Mouse (Mus musculus) intestine, embryonic 15.5 days (tissue): ENCODE data around the gene Fsd1. TPM values are rescaled to one million over a fixed set of nuclear protein-coding genes. Genes with fewer than 3 reads are reported as not detected.

Source experiments
- ATAC-seq: fragments of 200-750 bp; cut with Nextera tagmentation; 2 replicates; pipeline ENCODE4 v1.8.0; 2017; ENCODE audit warnings: moderate TSS enrichment, moderate library complexity
- H3K27ac ChIP-seq: fragments of 300-500 bp; sonication (generic); 2 replicates; pipeline ENCODE4 v1.5.1; 2015; ENCODE audit warnings: mild to moderate bottlenecking, inconsistent platforms
- H3K27me3 ChIP-seq: fragments of 300-500 bp; sonication (generic); replicated peaks from 2 replicates; pipeline ENCODE4 v1.6.1; 2015; ENCODE audit warnings: inconsistent platforms
- H3K36me3 ChIP-seq: fragments of 300-500 bp; sonication (generic); 2 replicates; pipeline ENCODE4 v1.6.1; 2015; ENCODE audit warnings: inconsistent platforms
- H3K4me1 ChIP-seq: fragments of 300-500 bp; sonication (generic); replicated peaks from 2 replicates; pipeline ENCODE4 v1.6.1; 2015; ENCODE audit warnings: inconsistent platforms
- H3K4me2 ChIP-seq: fragments of 300-500 bp; sonication (generic); replicated peaks from 2 replicates; pipeline ENCODE4 v1.6.1; 2015; ENCODE audit warnings: mild to moderate bottlenecking, inconsistent platforms
- H3K4me3 ChIP-seq: fragments of 300-500 bp; sonication (generic); replicated peaks from 2 replicates; pipeline ENCODE4 v1.5.1; 2015; ENCODE audit warnings: inconsistent platforms
- H3K9ac ChIP-seq: fragments of 300-500 bp; sonication (generic); 2 replicates; pipeline ENCODE4 v1.6.1; 2015; ENCODE audit warnings: inconsistent platforms
- H3K9me3 ChIP-seq: fragments of 300-500 bp; sonication (generic); 2 replicates; pipeline ENCODE4 v1.6.1; 2016; ENCODE audit warnings: inconsistent platforms
- WGBS: fragments of 180-500 bp; shearing (Covaris S2); methylation state at CpG from one replicate; pipeline ENCODE4 v1.1.7; 2015; 5-methylcytosine and 5-hydroxymethylcytosine counted together
- polyA plus RNA-seq: library from polyadenylated mRNA; unstranded; fragments of >200 nt; fragmentation: Nextera tagmentation; extraction: Ambion mirVana; gene quantifications from 2 replicates; pipeline ENCODE4 v1.2.1, GENCODE M21; 2015

Fsd1 gene
- polyA plus RNA-seq, 1 experiment from 2014 or later: 11.5 TPM

DNA sequence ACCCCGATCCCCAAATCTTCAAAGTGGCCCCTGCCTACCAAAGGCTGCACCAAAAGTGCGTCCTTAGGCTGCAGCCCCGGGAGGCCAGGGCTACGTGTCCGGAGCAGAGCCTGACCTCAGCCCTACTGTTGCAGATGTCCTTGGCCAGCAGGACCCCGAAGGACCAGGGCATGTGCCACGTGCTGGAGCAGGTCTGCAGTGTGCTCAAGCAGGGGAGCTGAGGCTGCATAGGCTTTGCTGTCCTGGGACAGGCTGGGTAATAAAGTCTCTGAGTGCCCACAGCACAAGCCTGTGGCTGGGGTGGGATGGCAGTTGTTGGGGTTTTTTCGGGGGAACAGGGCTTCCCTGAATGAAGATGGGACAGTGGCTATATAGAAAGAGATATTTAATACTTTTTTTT, 30.1 kb downstream of the Fsd1 start:
- Histone ChIP-seq H3K9ac (no peak overlapping the region), H3K4me3 (no peak overlapping the region), H3K36me3 (peaks cover 54% of the 10 kb centered on the region), H3K4me2 (no peak overlapping the region), H3K9me3 (no peaks in the 10 kb centered on the region), H3K4me1 (no peaks in the 10 kb centered on the region), H3K27me3 (no peaks in the 10 kb centered on the region), H3K27ac (no peak overlapping the region)
- WGBS: 86% methylated on average over 8 of the region's 8 CpGs
- ATAC-seq: no peak

DNA sequence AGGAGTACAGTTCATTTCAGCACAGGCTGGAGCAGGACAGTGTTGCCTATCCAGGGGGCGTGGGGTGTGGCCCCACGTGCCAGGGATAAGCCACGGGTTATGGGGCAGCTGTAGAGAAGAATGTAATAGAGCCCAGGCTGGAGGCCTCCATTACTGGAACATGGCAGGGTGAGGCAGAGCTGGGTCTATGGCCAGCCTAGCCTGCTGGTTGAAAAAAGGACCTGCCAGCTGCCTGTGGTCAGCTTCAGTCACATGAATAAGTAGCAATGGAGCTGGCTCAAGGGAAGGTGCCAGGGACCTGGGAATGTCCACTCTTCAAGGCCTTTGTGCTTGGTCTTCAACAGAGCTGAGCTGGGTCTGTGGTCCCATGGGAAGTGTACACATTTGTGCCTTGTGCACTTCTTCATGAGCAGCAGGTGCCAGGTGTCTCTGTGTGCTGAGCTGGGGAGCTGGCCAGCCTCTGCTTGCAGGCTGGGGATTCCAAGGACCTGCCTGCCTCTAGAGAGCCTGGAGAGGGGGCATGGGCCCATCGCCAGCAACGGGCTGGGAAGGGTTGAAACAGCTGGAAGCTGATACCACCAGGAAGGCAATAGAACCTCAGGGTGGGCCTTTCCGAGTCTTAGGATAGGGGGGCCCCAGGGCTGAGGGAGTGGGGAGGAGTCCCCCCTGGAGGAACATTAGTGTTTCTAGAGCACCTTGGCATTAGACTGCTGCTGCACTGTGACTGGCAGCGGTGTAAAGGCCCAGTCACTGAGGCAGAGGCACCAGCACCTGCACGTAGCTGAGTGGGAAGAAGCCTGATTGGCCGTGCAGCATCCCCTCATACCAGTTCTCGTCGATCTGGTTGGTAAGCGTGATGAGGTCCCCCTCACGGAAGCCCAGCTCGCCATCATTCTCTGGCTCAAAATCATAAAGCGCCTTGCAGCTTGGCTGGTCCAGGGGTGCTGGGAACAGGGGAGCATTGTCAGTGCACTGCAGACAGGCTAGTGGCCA, 30.8 kb downstream of the Fsd1 start:
- Histone ChIP-seq H3K27ac (no peak overlapping the region), H3K36me3 (peaks cover 49% of the 10 kb centered on the region), H3K27me3 (no peaks in the 10 kb centered on the region), H3K4me1 (no peaks in the 10 kb centered on the region), H3K4me3 (no peak overlapping the region), H3K9ac (no peak overlapping the region), H3K9me3 (no peaks in the 10 kb centered on the region), H3K4me2 (no peak overlapping the region)
- 81% methylated on average over 15 of the region's 15 CpGs for WGBS
- no peak for ATAC-seq

DNA sequence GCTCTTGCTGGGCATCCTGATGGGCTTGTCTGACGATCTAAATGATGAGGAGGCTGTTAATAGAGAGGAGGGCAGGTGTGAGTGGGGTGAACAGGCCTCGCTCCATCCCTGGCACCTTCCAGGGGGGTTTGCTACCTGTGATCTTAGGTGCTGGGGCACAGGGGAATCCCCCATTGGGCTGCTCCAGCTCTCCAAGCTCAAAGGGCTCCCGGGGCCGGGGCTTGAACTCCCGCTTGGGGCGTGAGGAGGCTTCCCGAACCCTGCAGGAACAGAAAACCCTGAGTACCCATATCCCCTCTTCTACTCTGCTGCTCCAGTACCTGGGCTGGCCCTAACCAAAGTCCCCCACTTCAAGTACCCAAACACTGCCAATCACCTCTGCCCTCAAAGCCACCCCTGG, 31.5 kb downstream of the Fsd1 start:
- Histone ChIP-seq H3K27ac (no peak overlapping the region), H3K27me3 (no peaks in the 10 kb centered on the region), H3K4me2 (no peak overlapping the region), H3K36me3 (peaks cover 49% of the 10 kb centered on the region), H3K4me1 (0 out of 2 replicates have a peak, but pooled peaks cover 4% of the 10 kb centered on the region), H3K9ac (no peak overlapping the region), H3K4me3 (no peak overlapping the region), H3K9me3 (no peaks in the 10 kb centered on the region)
- 86% methylated on average over 7 of the region's 7 CpGs for WGBS
- no peak; the same call in 1 of the 2 replicates for ATAC-seq

DNA sequence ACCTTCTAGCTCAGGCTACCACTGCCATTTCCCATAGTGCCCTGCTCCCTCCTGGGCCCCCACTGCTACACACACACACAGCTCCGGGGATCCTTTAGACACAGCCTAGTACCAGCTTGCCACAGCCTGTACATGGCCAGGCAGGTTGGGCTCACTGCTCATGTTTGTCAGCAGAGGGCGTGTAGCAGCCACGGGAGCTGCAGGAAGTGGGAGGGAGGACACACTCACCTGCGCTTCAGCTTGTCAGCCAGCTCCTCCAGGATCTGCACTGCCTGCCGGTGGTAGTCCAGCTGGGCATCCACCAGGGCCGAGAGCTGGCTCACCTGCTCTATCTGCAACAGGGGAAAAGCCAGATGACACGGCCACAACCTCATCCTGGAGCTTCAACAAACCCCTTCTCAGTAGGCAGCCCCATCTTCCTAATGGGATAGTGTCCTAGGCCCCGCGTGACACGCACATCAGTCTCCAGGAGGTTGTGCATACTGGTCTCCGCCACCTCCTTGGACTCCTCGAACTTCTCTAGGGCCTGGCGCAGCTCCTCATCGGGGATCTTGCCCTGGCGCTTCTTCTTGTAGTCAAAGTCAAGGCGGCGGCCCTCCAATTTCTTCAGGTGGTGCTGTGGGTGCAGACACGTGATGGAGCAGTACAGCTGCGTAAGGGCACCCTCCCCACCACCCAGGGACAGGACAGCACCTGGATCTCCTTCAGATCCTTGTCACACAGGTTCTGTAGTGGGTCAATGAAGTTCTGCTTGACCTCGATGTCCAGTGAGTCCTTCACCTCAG, 32.2 kb downstream of the Fsd1 start:
- 67% methylated on average over 20 of the region's 20 CpGs for WGBS
- Histone ChIP-seq H3K9me3 (no peaks in the 10 kb centered on the region), H3K27me3 (no peaks in the 10 kb centered on the region), H3K36me3 (peaks cover 47% of the 10 kb centered on the region), H3K27ac (no peak overlapping the region), H3K9ac (no peak overlapping the region), H3K4me3 (no peak overlapping the region), H3K4me1 (peaks cover 11% of the 10 kb centered on the region), H3K4me2 (no peak overlapping the region)
- ATAC-seq: peak; percentile 48

DNA sequence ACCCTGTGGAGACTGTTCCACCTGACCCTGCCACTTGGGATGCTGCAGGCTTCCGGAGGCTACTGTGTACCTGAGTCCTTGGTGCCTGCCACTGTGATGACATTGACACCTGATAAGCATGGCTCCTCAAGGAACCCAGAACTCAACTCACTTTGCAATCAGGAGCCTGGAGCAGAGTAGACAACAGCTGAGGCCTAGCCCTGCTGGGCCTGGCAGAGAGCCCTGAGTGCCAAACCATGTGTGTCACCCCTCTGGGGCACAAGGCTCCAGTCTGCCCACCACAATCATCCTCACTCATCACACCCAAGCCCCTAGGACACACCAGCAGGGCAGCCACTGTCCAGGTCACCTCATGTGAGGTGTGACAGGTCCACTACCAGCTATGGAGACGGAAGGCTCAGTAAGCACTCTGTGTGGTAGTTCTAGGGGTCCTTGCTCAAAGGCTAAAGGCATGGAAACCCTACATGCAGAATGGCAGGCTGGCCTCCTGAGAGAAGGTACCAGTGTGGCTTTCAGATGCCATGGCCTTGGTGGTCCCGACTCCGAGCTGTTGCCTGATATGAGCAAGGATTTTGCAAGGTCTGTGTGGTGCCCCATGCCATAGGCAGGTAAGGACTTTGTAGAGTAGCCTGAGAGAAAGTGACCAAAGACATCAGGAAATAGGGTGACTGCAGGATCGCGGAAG, 34.2 kb downstream of the Fsd1 start:
- Histone ChIP-seq H3K9ac (no peak overlapping the region), H3K36me3 (peaks cover 39% of the 10 kb centered on the region), H3K4me3 (no peak overlapping the region), H3K27me3 (no peaks in the 10 kb centered on the region), H3K27ac (no peak overlapping the region), H3K4me2 (no peak overlapping the region), H3K4me1 (peaks cover 19% of the 10 kb centered on the region), H3K9me3 (no peaks in the 10 kb centered on the region)
- WGBS: 90% methylated on average over 6 of the region's 6 CpGs
- no peak for ATAC-seq

DNA sequence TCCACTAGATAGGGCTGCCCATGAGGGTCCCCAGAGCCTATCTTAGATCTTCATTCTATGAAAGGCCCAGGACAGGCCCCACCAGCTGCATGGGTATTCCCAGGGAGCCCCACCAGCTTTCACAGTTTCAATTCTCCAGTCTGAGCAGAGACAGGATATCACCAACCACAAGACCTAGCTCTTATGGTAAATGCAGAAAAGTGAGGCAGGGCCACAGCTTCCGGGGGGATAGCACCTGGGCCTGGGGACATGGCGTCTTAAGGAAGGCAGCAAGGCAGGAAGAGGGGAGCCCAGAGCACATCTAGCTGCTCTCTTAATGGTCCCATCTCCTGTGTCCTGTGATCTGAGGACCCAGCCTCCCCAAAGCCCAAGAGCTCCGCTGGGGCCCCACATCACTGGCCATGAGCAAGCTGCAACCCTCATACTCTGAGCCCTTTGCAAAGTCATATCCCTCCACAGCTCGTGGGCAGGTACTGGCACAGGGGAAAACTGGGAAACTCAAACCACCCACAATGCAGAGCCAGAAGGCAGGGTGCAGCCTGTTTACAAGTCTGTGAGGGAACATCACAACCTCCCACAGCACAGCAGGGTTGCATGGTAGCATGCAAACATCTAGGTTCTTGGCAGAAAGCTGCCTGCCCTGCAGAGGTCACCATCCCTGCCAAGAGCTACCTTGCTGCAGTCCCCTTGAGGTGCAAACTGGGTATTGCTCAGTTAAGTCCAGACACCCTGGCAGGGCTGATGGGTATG, 35.0 kb downstream of the Fsd1 start:
- 82% methylated on average over 4 of the region's 4 CpGs for WGBS

DNA sequence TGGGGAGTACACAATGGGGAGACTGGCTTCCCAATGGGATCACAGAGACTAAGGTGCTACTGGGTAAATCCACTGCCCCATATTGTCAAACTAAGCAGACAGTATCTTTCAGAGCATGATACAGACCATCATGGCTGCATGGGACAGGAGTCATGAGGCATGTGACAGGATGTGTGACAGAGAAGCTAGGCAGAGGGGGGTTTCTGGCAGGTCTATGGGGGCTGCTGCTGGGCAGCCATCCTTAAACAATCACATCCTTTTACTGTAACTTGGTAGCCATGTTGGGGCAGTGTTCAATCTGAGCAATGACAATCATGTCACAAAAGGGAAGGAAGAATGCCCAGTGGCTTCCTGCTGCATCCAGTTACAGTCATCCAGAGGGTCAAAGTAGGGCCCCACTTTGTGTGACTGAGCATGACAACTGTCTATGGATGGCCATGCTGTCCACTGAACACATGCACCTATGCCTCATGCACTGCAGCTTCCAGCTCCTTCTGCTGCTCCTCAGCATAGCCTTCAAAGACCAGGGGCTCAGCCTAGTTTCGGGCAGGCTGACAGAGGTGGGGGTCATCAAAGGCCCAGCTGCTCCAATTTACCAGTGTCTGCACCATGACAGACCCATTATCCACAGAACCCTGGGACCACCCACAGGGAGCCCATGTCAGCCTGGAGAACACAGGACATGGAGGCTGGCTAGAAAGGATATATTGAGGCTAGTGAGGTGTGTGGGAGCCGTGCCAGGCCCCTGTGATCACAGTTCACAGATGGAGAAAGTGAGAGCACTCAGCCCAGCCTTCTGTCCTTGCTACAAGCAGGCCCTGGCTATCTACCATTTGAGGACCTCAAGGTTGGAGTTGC, 36.1 kb downstream of the Fsd1 start:
- no peaks in the 10 kb centered on the region for H3K27me3 ChIP-seq
- no peak overlapping the region for H3K27ac ChIP-seq
- H3K9me3 ChIP-seq: no peaks in the 10 kb centered on the region
- H3K4me1 ChIP-seq: peaks cover 19% of the 10 kb centered on the region
- no peak overlapping the region for H3K4me2 ChIP-seq
- ATAC-seq: no peak
- peaks cover 20% of the 10 kb centered on the region for H3K36me3 ChIP-seq
- no peak overlapping the region for H3K4me3 ChIP-seq
- WGBS: 57% methylated on average over 2 of the region's 2 CpGs
- H3K9ac ChIP-seq: no peak overlapping the region

More for the DNA sequence above, 35.0 kb downstream of the Fsd1 start:
- Histone ChIP-seq H3K4me2 (no peak overlapping the region), H3K9ac (no peak overlapping the region), H3K4me1 (peaks cover 19% of the 10 kb centered on the region), H3K36me3 (peaks cover 31% of the 10 kb centered on the region), H3K27ac (no peak overlapping the region), H3K9me3 (no peaks in the 10 kb centered on the region), H3K4me3 (no peak overlapping the region), H3K27me3 (no peaks in the 10 kb centered on the region)
- ATAC-seq: no peak

DNA sequence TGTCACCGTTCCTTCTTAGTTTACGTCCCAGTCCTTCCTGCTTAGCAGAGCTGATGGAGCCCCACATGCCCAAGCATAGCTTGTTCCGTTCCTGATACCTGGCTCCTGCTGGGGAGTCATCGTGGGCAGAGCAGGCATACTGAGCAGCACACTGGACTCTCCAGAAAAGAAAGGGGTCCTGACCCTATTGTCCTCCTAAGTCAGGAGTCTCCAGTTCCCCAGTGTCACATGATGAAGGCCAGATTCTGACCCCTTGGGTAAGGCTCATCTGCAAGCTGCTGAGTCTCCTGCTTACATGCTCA, 36.6 kb downstream of the Fsd1 start:
- Histone ChIP-seq H3K4me3 (no peak overlapping the region), H3K36me3 (peaks cover 15% of the 10 kb centered on the region), H3K27ac (no peak overlapping the region), H3K4me2 (no peak overlapping the region), H3K27me3 (no peaks in the 10 kb centered on the region), H3K9ac (no peak overlapping the region), H3K9me3 (no peaks in the 10 kb centered on the region), H3K4me1 (peaks cover 19% of the 10 kb centered on the region)
- 78% methylated on average over 4 of the region's 4 CpGs for WGBS
- no peak for ATAC-seq

DNA sequence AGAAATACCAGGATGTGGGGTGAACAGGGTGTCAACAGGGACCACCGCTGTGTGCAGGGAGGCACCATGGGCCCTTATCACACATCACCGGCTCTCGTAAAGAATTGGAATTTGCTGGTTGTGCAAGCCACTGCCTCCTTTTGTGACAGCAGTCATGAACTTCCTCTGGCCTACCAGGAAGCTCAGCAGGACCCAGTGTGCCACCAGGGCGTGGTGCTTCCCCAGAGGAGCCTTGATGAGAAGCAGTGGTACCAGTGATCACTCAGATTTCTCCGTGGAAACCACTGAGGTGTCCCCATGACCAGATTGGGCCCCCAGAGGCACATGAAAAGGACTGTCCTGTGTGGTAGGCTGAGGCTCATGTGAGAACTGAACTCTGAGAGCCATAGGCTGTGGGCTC, 37.1 kb downstream of the Fsd1 start:
- Histone ChIP-seq H3K27ac (peak overlapping the region; percentile 13; the same call in 1 of the 2 replicates), H3K4me3 (no peak overlapping the region), H3K4me1 (peaks cover 19% of the 10 kb centered on the region), H3K4me2 (no peak overlapping the region), H3K9me3 (no peaks in the 10 kb centered on the region), H3K36me3 (peaks cover 11% of the 10 kb centered on the region), H3K27me3 (no peaks in the 10 kb centered on the region), H3K9ac (no peak overlapping the region)
- no peak for ATAC-seq
- WGBS: 62% methylated on average over 5 of the region's 5 CpGs

DNA sequence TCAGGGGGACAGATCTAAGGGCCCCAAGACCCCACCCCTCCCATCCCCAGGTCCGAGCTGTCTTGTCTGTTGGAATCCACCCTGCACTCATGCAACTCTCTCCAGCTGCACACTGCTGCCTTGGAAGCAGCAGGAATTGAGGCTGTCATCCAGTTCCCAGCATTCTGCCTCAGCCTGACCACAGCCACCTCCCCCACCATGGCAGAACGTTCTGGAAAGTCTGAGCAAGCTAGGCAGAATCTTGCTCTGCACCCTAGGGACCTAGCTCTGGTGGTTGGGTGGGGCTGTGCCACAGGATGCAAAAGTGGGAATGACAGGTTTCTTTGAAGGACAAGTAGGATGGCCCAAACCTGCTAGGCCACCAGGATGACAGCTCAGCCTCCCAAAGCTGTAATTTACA, 38.2 kb downstream of the Fsd1 start:
- Histone ChIP-seq H3K4me2 (no peak overlapping the region), H3K4me3 (no peak overlapping the region), H3K4me1 (peaks cover 19% of the 10 kb centered on the region), H3K27ac (no peak overlapping the region), H3K36me3 (peaks cover 5% of the 10 kb centered on the region; the same call in 1 of the 2 replicates), H3K9ac (no peak overlapping the region), H3K9me3 (no peaks in the 10 kb centered on the region), H3K27me3 (no peaks in the 10 kb centered on the region)
- WGBS: 71% methylated on average over 2 of the region's 2 CpGs
- ATAC-seq: no peak

DNA sequence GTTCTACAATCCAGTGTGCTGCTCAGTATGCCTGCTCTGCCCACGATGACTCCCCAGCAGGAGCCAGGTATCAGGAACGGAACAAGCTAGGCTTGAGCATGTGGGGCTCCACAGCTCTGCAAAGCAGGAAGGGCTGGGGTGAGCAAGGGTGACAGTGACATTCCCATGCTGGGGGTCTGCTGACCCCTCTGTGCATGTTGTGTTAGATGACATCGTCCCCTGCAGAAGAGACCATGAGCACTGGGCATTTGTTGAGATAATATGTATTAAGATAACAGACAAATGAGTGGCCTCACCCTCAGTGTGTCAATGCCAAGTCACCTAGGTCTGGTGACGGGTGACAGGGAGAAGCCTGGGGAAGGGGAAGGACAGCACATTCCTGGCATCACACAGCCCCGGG, 38.6 kb downstream of the Fsd1 start:
- H3K27me3 ChIP-seq: no peaks in the 10 kb centered on the region
- no peak overlapping the region for H3K9ac ChIP-seq
- WGBS: 74% methylated on average over 5 of the region's 5 CpGs
- H3K9me3 ChIP-seq: no peaks in the 10 kb centered on the region
- H3K27ac ChIP-seq: no peak overlapping the region
- H3K36me3 ChIP-seq: peaks cover 7% of the 10 kb centered on the region; the same call in 1 of the 2 replicates
- no peak overlapping the region for H3K4me2 ChIP-seq
- H3K4me1 ChIP-seq: peaks cover 19% of the 10 kb centered on the region
- no peak overlapping the region for H3K4me3 ChIP-seq
- no peak for ATAC-seq
